8 mouse cellular contexts compared by ENCODE assay signal in genomic region chr6:30300901-30301300, GRCm38 (mm10). TPM values are rescaled to one million over a fixed set of nuclear protein-coding genes. Genes with fewer than 3 reads are reported as not detected.
DNase-seq lines count a peak whose midpoint lies in the region; ATAC-seq and TF ChIP-seq lines count a peak whose summit lies in the region.

No protein-coding gene starts in this region.

- no peaks in the 10 kb centered on the region for H3K27me3 ChIP-seq in kidney, adult 2 months (replicated peaks; ENCODE audit: control insufficient read depth, insufficient read depth, low read length)
- H3K27me3 ChIP-seq in forebrain, embryonic 13.5 days, result no peaks in the 10 kb centered on the region
- H3K27me3 ChIP-seq in midbrain, embryonic 12.5 days, result no peaks in the 10 kb centered on the region

- H3K4me2 ChIP-seq in forebrain, embryonic 13.5 days, result peak overlapping the region; percentile 84
- H3K4me2 ChIP-seq in midbrain, embryonic 12.5 days (replicated peaks), result peak overlapping the region; percentile 81

- TF ChIP-seq POLR2A in kidney, adult 2 months (IDR thresholded peaks at IDR 0.05; ENCODE audit: low read depth, low read length), result no peak

- peaks cover 23% of the 10 kb centered on the region; the same call in 1 of the 2 replicates for H3K4me1 ChIP-seq in kidney, adult 2 months (ENCODE audit: control insufficient read depth, insufficient read depth, low read length)
- peaks cover 36% of the 10 kb centered on the region for H3K4me1 ChIP-seq in forebrain, embryonic 13.5 days
- H3K4me1 ChIP-seq in midbrain, embryonic 12.5 days, result peaks cover 36% of the 10 kb centered on the region

- H3K4me3 ChIP-seq in kidney, adult 2 months (ENCODE audit: insufficient read depth, low read depth, low read length), result peak overlapping the region; percentile 1; the same call in 1 of the 2 replicates
- peak overlapping the region; percentile 82 for H3K4me3 ChIP-seq in forebrain, embryonic 13.5 days
- H3K4me3 ChIP-seq in midbrain, embryonic 12.5 days, result peak overlapping the region; percentile 84

- H3K9me3 ChIP-seq in forebrain, embryonic 13.5 days (replicated peaks), result no peaks in the 10 kb centered on the region
- no peaks in the 10 kb centered on the region for H3K9me3 ChIP-seq in midbrain, embryonic 12.5 days

- DNase-seq in kidney, adult 2 months, result peak; percentile 44
- no peak for DNase-seq in kidney, adult 9 months
- peak; percentile 76 for DNase-seq in NIH3T3 (ENCODE audit: low read depth)
- peak; percentile 25 for DNase-seq in kidney, postnatal 10 days
- DNase-seq in gastrocnemius, postnatal 14 days, result no peak
- no peak for DNase-seq in B cell, adult 2 months

- TF ChIP-seq CTCF in kidney, adult 2 months (conservative IDR thresholded peaks at IDR 0.05; ENCODE audit: insufficient read depth, insufficient read length, low read depth, low read length), result no peak

- ATAC-seq in forebrain, embryonic 13.5 days, result no peak
- ATAC-seq in midbrain, embryonic 12.5 days (ENCODE audit: low FRiP score, low read depth), result no peak

- intact Hi-C loops in gastrocnemius, postnatal 14 days (cut with DNase I; ENCODE audit: low total_unique reads), result loop anchor here (10.0 kb wide), 1 partner anchor 54 kb away; no protein-coding TSS in a partner anchor

- 3% methylated on average over 7 of the region's 7 CpGs for WGBS in kidney, adult 2 months
- under 1% methylated on average over 7 of the region's 7 CpGs for WGBS in forebrain, embryonic 13.5 days
- WGBS in midbrain, embryonic 12.5 days, result 1% methylated on average over 7 of the region's 7 CpGs

- H3K36me3 ChIP-seq in kidney, adult 2 months (ENCODE audit: control insufficient read depth, insufficient read depth, low read length), result no peaks in the 10 kb centered on the region; the same call in 1 of the 2 replicates
- peaks cover 17% of the 10 kb centered on the region for H3K36me3 ChIP-seq in forebrain, embryonic 13.5 days (ENCODE audit: poor library complexity, severe bottlenecking)
- peaks cover 13% of the 10 kb centered on the region for H3K36me3 ChIP-seq in midbrain, embryonic 12.5 days

- H3K9ac ChIP-seq in forebrain, embryonic 13.5 days, result peak overlapping the region; percentile 94
- peak overlapping the region; percentile 61 for H3K9ac ChIP-seq in midbrain, embryonic 12.5 days (replicated peaks)

- H3K27ac ChIP-seq in kidney, adult 2 months (ENCODE audit: insufficient read depth, low read depth, low read length), result peak overlapping the region; percentile 93
- H3K27ac ChIP-seq in forebrain, embryonic 13.5 days, result peak overlapping the region; percentile 91
- peak overlapping the region; percentile 87 for H3K27ac ChIP-seq in midbrain, embryonic 12.5 days (replicated peaks)

RNA-seq across cellular contexts. Expression of gene Ube2h, which starts 3.4 kb away (rescaled TPM):
- 35.1 and 38.3 TPM in 2 replicates for polyA plus RNA-seq in kidney, adult 2 months (2012; rRNA removed)
- 52.6 and 55.8 TPM in 2 replicates for polyA plus RNA-seq in forebrain, embryonic 13.5 days (2015; fragmentation: Nextera tagmentation; extraction: Ambion mirVana)
- polyA plus RNA-seq in midbrain, embryonic 12.5 days (2016; fragmentation: Nextera tagmentation; extraction: Ambion mirVana), result 63.3 and 71.5 TPM in 2 replicates
- total RNA-seq in gastrocnemius, postnatal 14 days (2021), result 10 to 100 TPM; 55.3 to 58.6 TPM

Comparison
In these comparisons a context has a peak if more than half of its experiments do, and no peak if none do; other contexts are left out.
1. DNase-seq: peak in kidney, adult 2 months (single experiment), NIH3T3 (single experiment) and kidney, postnatal 10 days (single experiment); none in kidney, adult 9 months (single experiment), gastrocnemius, postnatal 14 days (single experiment) and B cell, adult 2 months (0 of 2).
2. H3K4me3 ChIP-seq: peak in every context shown above with its lines; median percentile 84 in midbrain, embryonic 12.5 days; 82 in forebrain, embryonic 13.5 days; 1 in kidney, adult 2 months.
3. Peak in every context shown above with its lines, with median percentiles within 50 percentile points of each other: H3K27ac ChIP-seq.